Mouse (Mus musculus): ENCODE data around the gene F830045P16Rik.

DNA sequence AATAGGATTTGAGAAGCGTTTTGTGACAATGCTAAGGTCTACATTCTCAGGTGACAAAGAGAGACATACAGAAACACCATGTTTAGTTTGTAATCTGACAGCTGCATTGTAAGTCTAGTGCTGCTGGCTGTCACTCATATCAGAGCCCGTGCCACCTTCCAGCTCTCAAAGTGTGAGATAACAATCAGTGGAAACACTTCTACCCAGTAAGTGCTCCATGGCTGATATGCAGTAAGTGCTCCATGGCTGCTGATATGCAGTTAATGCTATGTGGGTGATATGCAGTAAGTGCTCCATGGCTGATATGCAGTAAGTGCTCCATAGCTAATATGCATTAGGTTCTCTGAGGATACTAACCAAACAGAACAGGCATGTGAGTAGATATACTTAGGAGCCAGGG is 65.6 kb downstream of the F830045P16Rik start:
- TF ChIP-seq CTCF (IDR thresholded peaks at IDR 0.05; ENCODE audit: low read depth), result no peak
- TF ChIP-seq EP300 (optimal IDR thresholded peaks at IDR 0.05), result no peak

Measured in stomach, postnatal 0 days (tissue).